Mouse (Mus musculus) lung, adult 2 months (tissue): Measurements from ENCODE around the gene Nelfb.

Experiments
- CTCF ChIP-seq: fragments of 200-500 bp; IDR thresholded peaks from 2 replicates; pipeline ENCODE4 v1.5.1; 2011; ENCODE audit warnings: mild to moderate bottlenecking, low read length, control low read depth; ENCODE audit not compliant: insufficient read depth
- POLR2A ChIP-seq: fragments of 200-500 bp; IDR thresholded peaks from 2 replicates; pipeline ENCODE4 v1.6.1; 2011; ENCODE audit warnings: low read depth, mild to moderate bottlenecking, control low read depth, low read length, borderline replicate concordance; ENCODE audit errors: extremely low read depth

DNA sequence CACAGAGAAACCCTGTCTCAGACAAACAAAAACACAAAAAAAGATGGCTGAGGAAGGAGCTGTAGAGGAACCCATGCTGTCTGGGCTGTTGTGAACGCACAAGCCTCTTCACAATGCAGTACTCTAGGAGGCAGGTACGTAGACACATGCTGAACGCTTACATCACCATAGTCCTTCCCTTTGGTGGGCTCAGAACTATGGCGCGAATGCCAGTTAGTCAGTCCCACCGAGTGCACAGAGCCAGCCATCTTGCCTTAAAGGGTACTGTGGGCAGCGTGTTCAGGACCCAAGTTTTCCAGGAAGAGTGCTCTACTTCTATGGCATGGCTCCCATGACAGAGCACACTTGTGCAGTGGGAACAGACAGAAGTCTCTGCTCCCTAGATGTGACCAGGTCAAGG is 26.8 kb downstream of the Nelfb start:
- TF ChIP-seq POLR2A (no peak; the same call in 1 of the 2 replicates), CTCF (no peak)
